Mouse (Mus musculus): ENCODE results near the gene 4933416C03Rik. TPM values are rescaled to one million over a fixed set of nuclear protein-coding genes. Genes with fewer than 3 reads are reported as not detected.

The 4933416C03Rik gene
- polyA plus RNA-seq (2017; shearing (Covaris generic)) = under 1 TPM; 0.13 to 0.23 TPM

DNA sequence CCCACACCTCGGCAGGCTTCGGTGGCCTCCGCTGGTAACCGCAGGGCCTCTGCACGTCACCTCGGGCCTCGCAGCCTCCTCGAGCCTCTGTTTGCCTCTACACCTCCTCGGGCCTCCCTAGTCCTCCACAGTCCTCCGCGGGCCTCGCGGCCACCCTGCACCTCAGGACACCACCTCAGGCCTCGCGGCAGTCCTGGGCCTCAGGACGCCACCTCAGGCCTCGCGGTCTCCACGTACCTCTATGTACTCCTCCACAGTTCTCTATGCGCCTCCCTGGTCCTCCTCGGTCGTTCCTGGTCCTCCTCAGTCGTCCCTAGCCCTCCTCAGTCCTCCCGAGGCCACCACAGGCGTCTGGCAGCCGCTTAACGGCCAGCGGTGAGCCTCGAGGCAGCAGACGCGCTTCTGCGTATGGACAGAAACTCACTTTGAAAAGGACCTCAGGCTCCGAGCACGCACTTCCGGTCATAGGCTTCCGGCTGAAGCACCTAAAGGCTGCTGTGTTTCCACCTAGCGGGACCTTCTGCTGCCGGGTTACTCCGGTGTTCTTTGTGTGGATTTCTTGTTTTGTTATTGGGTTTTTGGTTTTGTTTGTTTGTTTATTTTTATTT, at the start of gene 4933416C03Rik:
Gene 4933416C03Rik, minus strand, starts transcription at position 51 of the 608 bp plus-strand sequence.

Other genes with a start within 250 kb of the 4933416C03Rik start
- gene Ptprr, start 95.7 kb downstream of the 4933416C03Rik start, polyA plus RNA-seq (2017; shearing (Covaris generic)) = under 1 TPM; 0.42 to 0.55 TPM
- gene Ptprb, start 161.6 kb upstream of the 4933416C03Rik start, polyA plus RNA-seq (2017; shearing (Covaris generic)) = under 1 TPM; 0.05 to 0.36 TPM

All from inflammation-experienced regulatory T-cells (primary cell).